Mouse (Mus musculus) limb, embryonic 11.5 days (tissue): ENCODE measurements around the gene Col4a5. TPM values are rescaled to one million over a fixed set of nuclear protein-coding genes. Genes with fewer than 3 reads are reported as not detected.

Source experiments
- polyA plus RNA-seq: library from polyadenylated mRNA; unstranded; fragments of >200 nt; fragmentation: Nextera tagmentation; extraction: Ambion mirVana; gene quantifications from 2 replicates; pipeline ENCODE4 v1.2.1, GENCODE M21; 2014

The Col4a5 gene
- polyA plus RNA-seq, 1 experiment from 2014 or later = 5.7 TPM

Other genes starting within 250 kb of the Col4a5 start
- gene Col4a6, start 1.3 kb upstream of the Col4a5 start, polyA plus RNA-seq = 0.33 and 0.45 TPM in 2 replicates
- gene Irs4, start 249.9 kb downstream of the Col4a5 start, polyA plus RNA-seq = 0.07 TPM in 1 of 2 replicates, not detected in the other